Mouse (Mus musculus) brain, embryonic 14.5 days (tissue): ENCODE results near the gene Ccdc71l.

Source experiments
- CTCF ChIP-seq: fragments of 200-500 bp; IDR thresholded peaks from 2 replicates; pipeline ENCODE4 v1.5.1; 2012; ENCODE audit warnings: inconsistent platforms, mild to moderate bottlenecking, moderate library complexity, borderline replicate concordance; ENCODE audit not compliant: insufficient read depth, insufficient read length; ENCODE audit errors: extremely low read depth
- POLR2A ChIP-seq: fragments of 200-500 bp; IDR thresholded peaks from 2 replicates; pipeline ENCODE4 v1.6.1; 2012; ENCODE audit warnings: mild to moderate bottlenecking, inconsistent platforms, borderline replicate concordance; ENCODE audit not compliant: poor library complexity, insufficient read depth, insufficient read length, severe bottlenecking; ENCODE audit errors: extremely low read depth

- TF ChIP-seq CTCF (no peak), POLR2A (no peak)
Observed at GRCm38 (mm10) chr12:32380457-32380856, 2.0 kb downstream of the Ccdc71l start.
